Mouse (Mus musculus): ENCODE results near the gene Gm10142. TPM values are rescaled to one million over a fixed set of nuclear protein-coding genes. Genes with fewer than 3 reads are reported as not detected.
"Not testable (repeated sequence)": the region's sequence is repeated elsewhere in the genome, so short reads cannot be mapped to it uniquely, and the experiment has no call there.

The Gm10142 gene
- total RNA-seq, 2 experiments from 2014 or later = not detected

DNA sequence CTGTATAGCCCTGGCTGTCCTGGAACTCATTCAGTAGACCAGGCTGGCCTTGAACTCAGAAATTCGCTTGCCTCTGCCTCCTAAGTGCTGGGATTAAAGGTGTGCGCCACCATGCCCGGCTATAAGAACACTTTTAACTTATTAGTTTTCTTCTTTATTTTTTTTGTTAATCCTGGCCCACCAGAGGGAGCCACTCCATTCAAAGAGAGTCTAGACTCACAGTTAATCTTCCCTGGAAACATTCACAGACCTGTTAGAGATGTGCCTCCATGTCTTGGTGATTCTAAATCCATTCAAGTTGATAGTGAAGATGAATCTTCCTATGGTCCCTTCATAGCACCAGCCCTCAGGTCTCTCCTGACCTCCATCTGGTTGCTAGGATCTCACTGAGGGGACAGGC lies 5.8 kb upstream of the Gm10142 start:
- Histone ChIP-seq H3K4me3 (no peak overlapping the region), H3K27ac (no peak overlapping the region)
- intact Hi-C loops (cut with DNase I) = no loop called here
- DNase-seq = no peak
- no peak for TF ChIP-seq CTCF (IDR thresholded peaks at IDR 0.05)

DNA sequence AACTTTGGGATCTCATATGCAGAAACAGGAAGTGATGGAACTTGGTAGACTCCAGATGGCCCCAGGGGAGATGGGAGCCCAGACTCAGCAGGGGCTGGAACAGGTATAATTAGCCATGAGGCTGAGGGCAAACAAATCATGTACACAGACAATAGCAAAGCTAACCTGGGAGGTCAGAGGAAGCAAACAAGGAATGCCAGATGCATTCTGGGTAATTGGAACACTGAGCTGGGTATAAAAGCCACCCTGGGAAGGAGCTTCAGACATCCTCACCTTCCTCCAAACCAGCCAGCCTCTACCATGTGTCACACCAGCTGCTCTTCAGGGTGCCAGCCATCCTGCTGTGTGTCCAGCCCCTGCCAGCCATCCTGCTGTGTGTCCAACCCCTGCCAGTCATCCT lies 4.5 kb upstream of the Gm10142 start, which contains the start of gene Gm10024:
TSS of gene Gm10024 (plus strand) at position 301 of the 400 bp plus-strand sequence.
- H3K4me3 ChIP-seq; DNase-seq; intact Hi-C loops (cut with DNase I); H3K27ac ChIP-seq: not testable (repeated sequence)

DNA sequence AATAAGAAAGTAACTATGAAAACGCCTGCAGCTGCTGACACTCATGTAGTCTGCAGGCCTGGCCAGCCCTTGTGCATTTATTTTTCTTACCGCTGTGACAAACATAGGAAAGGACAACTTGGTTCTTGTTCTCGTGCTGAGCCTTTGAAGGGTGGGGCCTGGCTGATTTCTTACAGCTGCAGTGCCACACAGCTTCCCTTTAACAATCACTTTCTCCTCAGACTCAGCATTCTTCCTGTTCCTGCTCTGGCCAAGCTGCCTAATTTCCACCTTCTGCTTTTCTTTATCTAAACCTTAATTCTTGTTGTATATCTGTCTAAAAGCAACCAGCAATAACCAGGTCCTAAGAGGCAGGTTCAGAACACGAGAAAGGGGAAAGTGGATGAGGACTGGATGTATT lies 1.9 kb upstream of the Gm10142 start:
- Histone ChIP-seq H3K4me3 (no peak overlapping the region), H3K27ac (no peak overlapping the region)
- no peak for TF ChIP-seq CTCF (IDR thresholded peaks at IDR 0.05)
- intact Hi-C loops (cut with DNase I) = no loop called here
- no peak for DNase-seq

DNA sequence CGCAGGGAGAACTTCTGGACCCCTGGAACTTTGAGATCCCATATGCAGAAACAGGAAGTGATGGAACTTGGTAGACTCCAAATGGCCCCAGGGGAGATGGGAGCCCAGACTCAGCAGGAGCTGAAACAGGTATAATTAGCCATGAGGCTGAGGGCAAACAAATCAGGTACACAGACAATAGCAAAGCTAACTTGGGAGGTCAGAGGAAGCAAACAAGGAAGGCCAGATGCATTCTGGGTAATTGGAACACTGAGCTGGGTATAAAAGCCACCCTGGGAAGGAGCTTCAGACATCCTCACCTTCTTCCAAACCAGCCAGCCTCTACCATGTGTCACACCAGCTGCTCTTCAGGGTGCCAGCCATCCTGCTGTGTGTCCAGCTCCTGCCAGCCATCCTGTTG lies 4.7 kb downstream of the Gm10142 start, which contains the start of gene Krtap12-1:
TSS of gene Krtap12-1 (plus strand) at position 301 of the 400 bp plus-strand sequence.
- H3K27ac ChIP-seq; H3K4me3 ChIP-seq; intact Hi-C loops (cut with DNase I); DNase-seq: not testable (repeated sequence)

DNA sequence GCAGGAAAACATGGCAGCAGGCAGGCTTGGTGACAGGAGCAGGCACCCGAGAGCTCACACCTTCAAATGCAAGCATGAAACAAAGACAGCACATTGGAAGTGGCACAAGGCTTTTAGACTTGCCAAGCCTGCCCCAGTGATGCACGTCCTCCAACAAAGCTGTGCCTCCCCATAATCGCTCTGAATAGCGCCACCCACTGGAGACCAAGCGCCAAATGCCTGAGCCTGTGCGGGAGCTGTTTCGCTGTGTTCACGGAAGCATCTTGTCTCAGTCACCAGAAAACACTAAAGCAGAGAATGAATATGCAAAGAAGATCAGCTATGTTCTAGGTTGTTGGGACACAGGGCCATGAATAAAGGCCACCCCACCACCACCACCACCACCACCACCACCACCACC lies 9.2 kb downstream of the Gm10142 start:
- no peak for TF ChIP-seq CTCF (IDR thresholded peaks at IDR 0.05)
- H3K27ac ChIP-seq = no peak overlapping the region
- H3K4me3 ChIP-seq = no peak overlapping the region
- no peak for DNase-seq
- intact Hi-C loops (cut with DNase I) = no loop called here

DNA sequence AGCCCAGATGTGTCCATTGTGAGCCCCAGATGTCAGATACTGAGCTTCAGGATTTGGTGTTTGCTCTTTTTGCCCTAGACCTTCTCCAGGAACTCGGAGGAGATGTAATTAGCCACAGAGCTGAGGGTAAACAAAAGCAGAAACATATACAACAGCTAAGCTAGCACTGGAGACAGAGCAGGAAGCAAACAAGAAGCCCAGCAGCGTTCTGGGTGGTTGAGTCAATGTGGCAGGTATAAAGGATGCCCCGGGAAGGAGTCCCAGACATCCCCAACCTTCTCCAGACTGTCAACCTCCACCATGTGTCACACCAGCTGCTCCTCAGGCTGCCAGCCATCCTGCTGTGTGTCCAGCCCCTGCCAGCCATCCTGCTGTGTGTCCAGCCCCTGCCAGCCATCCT lies 10.6 kb downstream of the Gm10142 start, which contains the start of gene Gm10100:
TSS of gene Gm10100 (plus strand) at position 301 of the 400 bp plus-strand sequence.
- intact Hi-C loops (cut with DNase I) = no loop called here
- no peak for DNase-seq
- no peak for TF ChIP-seq CTCF (IDR thresholded peaks at IDR 0.05)
- no peak within 1 kb of the TSS for H3K4me3 ChIP-seq
- H3K27ac ChIP-seq = no peak within 1 kb of the TSS

DNA sequence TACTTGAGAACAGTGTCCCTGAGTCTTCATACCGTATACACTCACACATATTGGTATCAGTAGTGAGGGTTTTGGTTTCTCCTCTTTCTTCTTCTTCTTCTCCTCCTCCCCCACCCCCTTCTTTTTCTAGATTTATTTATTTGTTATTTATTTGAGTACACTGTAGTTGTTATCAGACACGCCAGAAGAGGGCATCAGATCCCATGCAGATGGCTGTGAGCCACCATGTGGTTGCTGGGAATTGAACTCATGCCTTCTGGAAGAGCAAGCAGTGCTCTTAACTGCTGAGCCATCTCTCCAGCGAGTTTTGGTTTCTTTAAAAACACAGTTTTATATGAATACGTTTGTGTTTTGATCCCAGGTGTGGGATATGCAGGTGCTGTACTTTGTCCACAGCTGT lies 12.7 kb downstream of the Gm10142 start:
- TF ChIP-seq CTCF (IDR thresholded peaks at IDR 0.05) = peak; percentile 29
- no peak overlapping the region for H3K27ac ChIP-seq
- H3K4me3 ChIP-seq = no peak overlapping the region
- intact Hi-C loops (cut with DNase I) = no loop called here
- DNase-seq = no peak

DNA sequence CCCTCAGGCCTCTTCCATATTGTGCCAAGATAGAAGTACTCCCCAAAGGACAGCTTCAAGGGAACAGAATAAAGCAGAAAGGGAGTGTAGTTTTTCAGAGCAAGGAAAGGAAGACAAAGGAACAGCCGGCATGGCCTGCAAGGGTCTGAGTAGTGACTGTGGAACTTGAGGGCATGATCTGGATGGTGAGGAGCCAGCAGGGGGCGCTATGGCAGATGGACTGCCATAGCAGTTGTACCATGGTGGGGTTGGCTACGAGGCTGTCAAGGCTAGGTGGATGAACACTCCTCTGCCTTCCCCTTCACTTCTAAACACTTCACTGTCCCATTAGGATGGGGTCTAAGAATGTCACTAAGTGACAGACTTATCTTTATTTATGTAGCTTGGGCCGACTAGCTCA lies 13.6 kb downstream of the Gm10142 start:
- no peak overlapping the region for H3K4me3 ChIP-seq
- intact Hi-C loops (cut with DNase I) = no loop called here
- no peak overlapping the region for H3K27ac ChIP-seq
- TF ChIP-seq CTCF (IDR thresholded peaks at IDR 0.05) = peak; percentile 35
- no peak for DNase-seq

DNA sequence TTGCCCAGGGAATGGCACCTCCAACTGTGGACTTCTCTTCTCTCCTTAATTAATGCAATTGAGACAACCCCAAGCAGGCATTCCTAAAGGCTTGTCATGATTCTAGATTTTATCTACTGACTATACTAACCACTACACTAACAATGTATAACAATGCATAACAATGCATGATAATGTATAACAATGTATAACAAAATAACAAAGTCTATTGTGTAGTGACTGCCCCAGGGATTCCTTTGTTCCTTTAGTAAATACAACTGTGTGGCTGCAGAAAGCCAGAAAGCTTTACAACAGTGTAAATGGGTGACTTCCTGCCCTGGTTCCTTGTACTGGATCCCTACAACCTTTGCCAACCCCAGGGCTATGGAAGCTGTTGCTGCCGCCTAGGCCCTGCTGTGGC lies 20.3 kb downstream of the Gm10142 start:
- TF ChIP-seq CTCF (IDR thresholded peaks at IDR 0.05) = no peak
- DNase-seq = no peak
- Histone ChIP-seq H3K4me3 (no peak overlapping the region), H3K27ac (no peak overlapping the region)
- intact Hi-C loops (cut with DNase I) = no loop called here

DNA sequence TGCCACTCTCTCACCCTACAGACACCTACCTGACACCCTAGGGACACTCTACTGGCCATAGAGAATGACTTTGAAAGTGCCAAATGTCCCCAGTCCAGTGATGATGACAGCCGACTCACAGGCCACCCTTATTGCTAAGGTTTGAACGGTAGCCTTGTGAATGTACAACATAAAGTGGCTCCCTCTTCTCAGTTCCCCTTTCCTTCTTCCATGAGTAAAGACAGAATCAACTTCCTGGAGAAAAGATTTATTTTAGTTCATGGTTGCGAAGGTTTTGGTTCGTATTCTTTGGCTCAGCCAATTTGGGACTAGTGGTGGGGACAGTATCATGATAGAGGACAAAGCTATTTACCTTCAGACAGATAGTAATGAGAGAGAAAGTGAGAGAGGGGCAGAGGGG lies 23.3 kb downstream of the Gm10142 start:
- no peak for TF ChIP-seq CTCF (IDR thresholded peaks at IDR 0.05)
- no peak for DNase-seq
- Histone ChIP-seq H3K27ac (no peak overlapping the region), H3K4me3 (no peak overlapping the region)
- intact Hi-C loops (cut with DNase I) = no loop called here

DNA sequence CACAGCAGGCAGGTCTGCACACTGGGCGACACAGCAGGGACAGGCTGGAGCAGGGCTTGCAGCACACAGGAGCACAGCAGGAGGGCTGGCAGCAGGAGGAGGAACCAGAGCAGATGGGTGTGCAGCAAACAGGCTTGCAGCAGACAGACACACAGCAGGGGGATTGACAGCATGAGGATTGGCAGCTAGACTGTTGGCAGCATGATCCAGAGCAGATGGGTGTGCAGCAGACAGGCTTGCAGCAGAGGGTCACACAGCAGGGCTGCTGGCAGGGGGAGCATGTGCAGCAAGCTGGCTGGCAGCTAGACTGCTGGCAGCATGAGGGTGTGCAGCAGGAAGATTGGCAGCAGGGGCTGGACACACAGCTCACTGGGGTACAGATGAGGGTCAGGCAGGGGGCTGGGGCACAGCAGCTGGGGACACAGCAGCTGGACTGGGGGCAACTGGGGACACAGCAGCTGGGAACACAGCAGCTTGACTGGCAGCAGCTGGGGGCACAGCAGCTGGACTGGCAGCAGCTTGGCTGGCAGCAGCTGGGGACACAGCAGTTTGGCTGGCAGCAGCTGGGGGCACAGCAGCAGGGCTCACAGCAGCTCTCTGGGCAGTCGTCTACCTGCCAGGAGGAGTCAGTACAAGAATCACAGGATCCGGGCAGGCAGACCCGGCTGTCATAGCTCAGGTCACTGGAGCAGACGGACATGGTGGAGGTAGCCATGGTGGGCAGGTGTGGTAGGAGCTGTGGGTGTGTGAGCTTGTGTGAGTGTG lies 26.5 kb downstream of the Gm10142 start, which contains the start of gene Gm18596:
TSS of gene Gm18596 (minus strand) at position 715 of the 765 bp plus-strand sequence.
- DNase-seq; H3K4me3 ChIP-seq; H3K27ac ChIP-seq; intact Hi-C loops (cut with DNase I): not testable (repeated sequence)

DNA sequence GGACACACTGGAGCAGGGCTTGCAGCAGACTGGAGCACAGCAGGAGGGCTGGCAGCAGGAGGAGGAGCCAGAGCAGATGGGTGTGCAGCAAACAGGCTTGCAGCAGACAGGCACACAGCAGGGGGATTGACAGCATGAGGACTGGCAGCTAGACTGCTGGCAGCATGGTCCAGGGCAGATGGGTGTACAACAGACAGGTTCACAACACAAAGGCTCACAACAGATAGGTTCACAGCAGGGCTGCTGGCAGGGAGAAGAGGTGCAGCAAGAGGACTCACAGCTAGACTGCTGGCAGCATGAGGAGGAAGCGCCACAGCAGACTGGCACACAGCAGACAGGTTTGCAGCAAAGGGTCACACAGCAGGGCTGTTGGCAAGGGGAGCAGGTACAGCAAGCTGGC lies 35.1 kb downstream of the Gm10142 start:
- H3K27ac ChIP-seq, DNase-seq, H3K4me3 ChIP-seq: not testable (repeated sequence)
- intact Hi-C loops (cut with DNase I) = loop anchor here (1.0 kb wide), 1 partner anchor 13 kb away; no protein-coding TSS in a partner anchor

DNA sequence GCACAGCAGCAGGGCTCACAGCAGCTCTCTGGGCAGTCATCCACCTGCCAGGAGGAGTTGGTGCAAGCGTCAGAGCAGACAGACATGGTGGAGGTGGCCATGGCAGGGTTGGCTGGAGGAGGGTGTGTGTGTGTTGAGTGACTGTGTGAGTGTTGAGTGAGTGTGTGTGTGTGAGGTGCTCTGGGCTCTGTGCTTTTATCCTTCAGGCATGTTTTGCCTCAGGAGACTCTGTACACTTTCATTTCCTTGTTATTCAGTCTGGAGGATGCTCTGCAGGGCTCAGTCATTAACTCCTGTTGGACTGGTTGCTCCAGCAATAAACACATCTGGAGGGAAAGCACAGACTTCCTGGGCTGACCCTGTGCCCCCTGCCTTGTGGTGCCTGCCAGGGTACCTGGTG lies 35.6 kb downstream of the Gm10142 start, which contains the start of gene Gm9736:
TSS of gene Gm9736 (minus strand) at position 101 of the 400 bp plus-strand sequence.
- DNase-seq, H3K4me3 ChIP-seq, H3K27ac ChIP-seq: not testable (repeated sequence)
- intact Hi-C loops (cut with DNase I) = loop anchor here (1.0 kb wide), 1 partner anchor 12 kb away; no protein-coding TSS in a partner anchor

DNA sequence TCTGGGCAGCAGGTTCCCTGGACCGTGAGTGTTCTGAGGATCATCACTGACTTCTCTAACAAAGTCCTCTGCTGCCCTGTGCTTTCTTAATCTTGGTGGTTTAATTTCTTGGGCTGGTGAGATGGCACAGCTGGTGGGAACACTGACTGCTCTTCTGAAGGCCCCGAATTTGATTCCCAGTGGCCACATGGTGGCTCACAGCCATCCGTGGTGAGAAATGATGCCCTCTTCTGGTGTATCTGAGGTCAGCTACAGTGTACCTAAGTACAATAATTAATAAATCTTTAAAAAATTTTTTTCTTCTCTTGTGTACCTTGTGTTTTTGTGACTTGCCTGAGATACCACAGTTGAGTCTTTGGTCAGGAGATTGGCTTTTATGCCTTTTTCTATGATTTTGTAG lies 36.7 kb downstream of the Gm10142 start:
- intact Hi-C loops (cut with DNase I); H3K4me3 ChIP-seq; DNase-seq; H3K27ac ChIP-seq: not testable (repeated sequence)
- peak; percentile 13; the same call in 1 of the 2 replicates for TF ChIP-seq CTCF (IDR thresholded peaks at IDR 0.05)

Measured in gastrocnemius, adult 2 months (tissue).